Mouse (Mus musculus): ENCODE measurements around the gene Gpr19. TPM values are rescaled to one million over a fixed set of nuclear protein-coding genes. Genes with fewer than 3 reads are reported as not detected.
A peak's percentile ranks its signal among the peaks of the same experiment; 100 is the strongest.

Gene Gpr19
- 7.3 and 8.2 TPM in 2 replicates for polyA plus RNA-seq (2015; fragmentation: Nextera tagmentation; extraction: Ambion mirVana)

GRCm38 (mm10) chr6:134898095-134898965 lies at the start of gene Gpr19:
Gene Gpr19, minus strand, starts transcription at chr6:134898578.
- under 1% methylated on average over 51 of the region's 51 CpGs for WGBS
- H3K9ac ChIP-seq, result peak within 1 kb of the TSS; percentile 79
- no peaks in the 10 kb centered on the region for H3K36me3 ChIP-seq
- H3K9me3 ChIP-seq, result no peaks in the 10 kb centered on the region; the same call in 1 of the 2 replicates
- ATAC-seq (ENCODE audit: low FRiP score, low read depth), result peak; percentile 93
- H3K4me1 ChIP-seq, result peaks cover 4% of the 10 kb centered on the region; the same call in 1 of the 2 replicates
- H3K4me3 ChIP-seq, result peak within 1 kb of the TSS; percentile 53
- peak within 1 kb of the TSS; percentile 100 for H3K27ac ChIP-seq
- H3K27me3 ChIP-seq, result no peaks in the 10 kb centered on the region
- peak within 1 kb of the TSS; percentile 65 for H3K4me2 ChIP-seq (replicated peaks)

GRCm38 (mm10) chr6:134947311-134948087 lies 49.1 kb upstream of the Gpr19 start:
- H3K27me3 ChIP-seq, result no peaks in the 10 kb centered on the region
- no peak overlapping the region for H3K27ac ChIP-seq
- 43% methylated on average over 13 of the region's 13 CpGs for WGBS
- no peak overlapping the region for H3K4me3 ChIP-seq
- H3K9me3 ChIP-seq, result no peaks in the 10 kb centered on the region
- H3K9ac ChIP-seq, result no peak overlapping the region
- ATAC-seq (ENCODE audit: low FRiP score, low read depth), result no peak
- H3K4me1 ChIP-seq, result no peaks in the 10 kb centered on the region
- peaks cover 19% of the 10 kb centered on the region for H3K36me3 ChIP-seq
- H3K4me2 ChIP-seq (replicated peaks), result no peak overlapping the region

DNA sequence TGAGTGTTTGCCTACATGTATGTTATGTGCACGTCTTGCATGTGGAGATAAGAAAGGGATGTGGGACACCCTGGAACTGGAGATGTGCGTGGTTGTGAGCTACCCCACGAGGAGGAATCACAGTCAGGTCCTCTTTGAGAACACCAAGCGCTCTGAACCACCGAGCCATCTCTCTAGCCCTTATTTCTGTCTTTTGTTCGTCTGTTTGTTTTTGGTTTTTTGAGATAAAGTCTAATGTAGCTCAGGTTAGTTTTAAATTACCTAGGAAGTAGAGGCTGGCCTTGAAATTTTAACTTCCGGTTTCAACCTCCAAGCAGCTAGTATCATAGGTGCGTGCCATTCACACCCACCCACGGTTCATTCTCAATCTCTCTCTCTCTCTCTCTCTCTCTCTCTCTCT lies 48.5 kb upstream of the Gpr19 start:
- ATAC-seq (ENCODE audit: low FRiP score, low read depth), result no peak
- 91% methylated on average over 9 of the region's 9 CpGs for WGBS

DNA sequence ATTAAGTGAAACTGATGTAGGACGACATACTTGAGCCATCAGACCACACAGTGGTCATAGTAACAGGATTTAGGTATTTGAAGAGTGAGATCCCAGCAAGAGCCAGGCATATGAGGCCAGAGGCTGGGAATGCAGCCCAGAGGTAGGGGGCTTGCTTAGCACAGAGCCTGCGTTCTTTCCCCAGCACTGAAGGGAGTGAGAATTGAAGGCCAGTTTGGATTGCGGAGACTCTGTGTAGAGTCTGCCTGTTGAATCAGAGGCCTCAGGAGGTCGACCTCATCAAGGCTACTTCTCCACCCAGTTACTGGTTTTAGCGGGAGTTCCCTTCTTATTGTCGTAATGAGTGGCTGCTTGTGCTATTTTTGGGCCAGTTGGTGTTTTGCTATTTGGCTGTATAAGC lies 47.7 kb upstream of the Gpr19 start:
- ATAC-seq (ENCODE audit: low FRiP score, low read depth), result 0 out of 2 replicates have a peak, but pooled peaks have one; percentile 24
- 70% methylated on average over 6 of the region's 6 CpGs for WGBS
- H3K9ac ChIP-seq, result no peak overlapping the region
- no peak overlapping the region for H3K4me3 ChIP-seq
- no peaks in the 10 kb centered on the region for H3K9me3 ChIP-seq
- H3K4me1 ChIP-seq, result no peaks in the 10 kb centered on the region
- H3K36me3 ChIP-seq, result peaks cover 26% of the 10 kb centered on the region
- 0 out of 2 replicates have a peak overlapping the region, but pooled peaks have one; percentile 28 for H3K27ac ChIP-seq
- H3K27me3 ChIP-seq, result no peaks in the 10 kb centered on the region
- H3K4me2 ChIP-seq (replicated peaks), result no peak overlapping the region

More for the DNA sequence above, 48.5 kb upstream of the Gpr19 start:
- H3K27me3 ChIP-seq, result no peaks in the 10 kb centered on the region
- no peaks in the 10 kb centered on the region for H3K9me3 ChIP-seq
- no peak overlapping the region for H3K9ac ChIP-seq
- H3K4me1 ChIP-seq, result no peaks in the 10 kb centered on the region
- no peak overlapping the region for H3K4me3 ChIP-seq
- no peak overlapping the region for H3K4me2 ChIP-seq (replicated peaks)
- peaks cover 25% of the 10 kb centered on the region for H3K36me3 ChIP-seq
- no peak overlapping the region for H3K27ac ChIP-seq

DNA sequence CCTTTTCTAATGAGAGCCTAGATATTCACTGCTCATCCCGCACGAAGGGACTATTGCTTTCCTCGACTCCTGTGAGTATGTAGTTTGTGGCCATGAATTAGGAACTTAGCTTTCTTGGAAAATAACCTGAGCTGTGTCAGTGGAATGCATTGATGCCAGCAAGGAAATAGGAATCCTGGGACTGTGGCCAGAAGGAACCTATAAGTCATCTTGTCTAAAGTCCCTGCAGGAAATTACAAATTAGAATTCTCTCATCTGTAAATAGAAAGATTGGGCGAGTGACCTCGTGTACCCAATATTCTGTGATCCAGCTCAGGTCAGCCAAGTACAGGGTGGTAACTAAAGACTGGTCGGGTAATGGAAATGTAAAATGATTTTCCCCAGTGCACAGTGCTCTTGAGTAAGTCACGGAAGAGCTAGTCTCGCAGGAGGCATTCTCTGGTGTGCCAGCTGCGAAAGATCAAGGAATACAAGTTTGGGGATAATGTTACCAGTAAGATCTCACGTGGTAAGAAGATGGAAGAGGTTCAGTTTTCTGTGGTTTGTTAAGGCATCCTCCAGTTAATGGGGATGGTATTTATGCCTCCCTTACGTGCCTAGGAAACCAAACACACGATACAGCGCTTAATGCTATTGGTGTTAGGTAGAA lies 45.5 kb upstream of the Gpr19 start:
- no peak overlapping the region for H3K4me2 ChIP-seq (replicated peaks)
- H3K4me1 ChIP-seq, result no peaks in the 10 kb centered on the region
- no peak overlapping the region for H3K9ac ChIP-seq
- H3K36me3 ChIP-seq, result peaks cover 28% of the 10 kb centered on the region
- H3K27ac ChIP-seq, result peak overlapping the region; percentile 3; the same call in 1 of the 2 replicates
- no peaks in the 10 kb centered on the region for H3K9me3 ChIP-seq
- H3K27me3 ChIP-seq, result no peaks in the 10 kb centered on the region
- 66% methylated on average over 13 of the region's 13 CpGs for WGBS
- no peak for ATAC-seq (ENCODE audit: low FRiP score, low read depth)
- H3K4me3 ChIP-seq, result no peak overlapping the region

DNA sequence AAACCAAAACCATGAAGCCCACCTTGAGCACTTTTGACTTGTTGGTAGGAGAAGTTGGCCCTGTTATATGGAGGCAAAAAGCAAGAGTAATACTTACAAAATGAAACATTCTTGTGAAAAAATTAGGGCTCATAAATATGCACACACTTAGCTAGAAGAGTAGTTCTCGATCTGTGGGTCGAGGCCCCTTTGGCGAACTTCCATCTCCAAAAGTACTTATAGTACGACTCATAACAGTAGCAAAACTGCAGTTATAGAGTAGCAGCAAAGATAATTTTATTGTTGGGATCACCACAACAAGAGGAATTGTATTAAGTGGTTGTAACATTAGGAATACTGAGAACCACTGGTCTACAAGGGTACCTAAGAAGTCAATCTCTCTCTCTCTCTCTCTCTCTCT lies 41.4 kb upstream of the Gpr19 start:
- no peak overlapping the region for H3K27ac ChIP-seq
- H3K4me1 ChIP-seq, result no peaks in the 10 kb centered on the region
- WGBS, result 90% methylated on average over 4 of the region's 4 CpGs
- H3K4me3 ChIP-seq, result no peak overlapping the region
- no peak overlapping the region for H3K9ac ChIP-seq
- H3K9me3 ChIP-seq, result no peaks in the 10 kb centered on the region
- H3K36me3 ChIP-seq, result peaks cover 25% of the 10 kb centered on the region
- no peak overlapping the region for H3K4me2 ChIP-seq (replicated peaks)
- H3K27me3 ChIP-seq, result no peaks in the 10 kb centered on the region
- no peak for ATAC-seq (ENCODE audit: low FRiP score, low read depth)

DNA sequence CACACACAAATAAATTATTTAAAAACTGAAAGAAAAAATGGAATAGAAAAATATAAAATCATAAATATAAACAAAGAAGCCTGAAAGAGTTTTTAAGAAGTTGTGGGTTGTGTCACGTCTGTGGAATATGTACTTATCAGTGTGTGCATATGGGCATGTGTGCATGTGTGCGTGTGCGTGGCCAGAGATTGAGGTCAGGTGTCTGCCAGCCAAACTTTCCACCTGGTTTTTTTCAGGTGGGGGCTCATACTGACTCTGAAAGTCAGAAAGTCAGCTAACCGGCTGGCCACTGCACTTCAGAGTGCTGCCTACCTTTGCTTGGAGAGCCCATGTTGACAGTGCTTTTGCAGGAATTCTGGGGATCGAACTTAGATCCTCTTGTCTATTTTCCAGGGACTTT lies 35.9 kb upstream of the Gpr19 start:
- no peaks in the 10 kb centered on the region for H3K27me3 ChIP-seq
- no peak for ATAC-seq (ENCODE audit: low FRiP score, low read depth)
- 90% methylated on average over 5 of the region's 5 CpGs for WGBS

GRCm38 (mm10) chr6:134933207-134933558 lies 34.8 kb upstream of the Gpr19 start:
- Histone ChIP-seq H3K27ac (no peak overlapping the region), H3K4me1 (peaks cover 22% of the 10 kb centered on the region), H3K4me3 (no peak overlapping the region), H3K4me2 (replicated peaks) (no peak overlapping the region), H3K9me3 (no peaks in the 10 kb centered on the region), H3K9ac (no peak overlapping the region), H3K36me3 (no peaks in the 10 kb centered on the region; the same call in 1 of the 2 replicates), H3K27me3 (no peaks in the 10 kb centered on the region)
- no peak for ATAC-seq (ENCODE audit: low FRiP score, low read depth)
- WGBS, result 72% methylated on average over 2 of the region's 2 CpGs

More for the DNA sequence above, 35.9 kb upstream of the Gpr19 start:
- Histone ChIP-seq H3K36me3 (no peaks in the 10 kb centered on the region; the same call in 1 of the 2 replicates), H3K4me3 (no peak overlapping the region), H3K9ac (no peak overlapping the region), H3K4me1 (peaks cover 22% of the 10 kb centered on the region), H3K4me2 (replicated peaks) (no peak overlapping the region), H3K9me3 (no peaks in the 10 kb centered on the region), H3K27ac (no peak overlapping the region)

DNA sequence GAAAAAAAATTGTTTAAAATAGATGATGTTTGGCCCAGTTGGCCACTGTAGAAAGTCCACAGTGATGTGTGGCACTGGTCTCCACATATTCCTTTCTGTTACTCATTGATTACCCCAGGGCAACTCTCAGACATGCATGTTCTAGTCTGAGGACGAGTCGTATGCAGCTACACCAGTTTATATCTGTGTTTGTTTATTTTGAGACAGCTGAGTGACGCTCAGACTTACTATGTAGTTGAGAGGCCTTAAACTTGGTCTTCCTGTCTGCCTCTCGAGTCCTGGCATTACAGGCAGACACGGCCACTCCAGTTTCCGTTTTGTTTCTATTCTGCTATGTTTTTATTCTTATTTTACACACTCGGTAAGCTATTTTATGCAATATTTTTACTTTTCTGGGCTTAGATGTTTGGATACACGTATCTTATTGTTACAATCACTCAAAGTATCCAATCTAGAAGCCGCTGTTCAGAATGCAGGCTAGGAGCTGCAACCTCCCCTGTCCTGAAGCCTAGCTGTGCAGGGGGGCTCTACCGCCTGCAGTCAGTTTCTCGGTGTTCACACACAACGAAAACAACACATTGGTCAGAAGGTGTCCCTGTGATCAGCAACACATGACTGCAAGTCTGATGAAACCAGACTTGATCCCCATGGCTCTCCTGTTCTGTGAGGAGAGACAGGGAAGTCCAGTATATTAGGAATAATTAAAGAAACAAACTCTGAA lies 34.3 kb upstream of the Gpr19 start:
- 70% methylated on average over 12 of the region's 12 CpGs for WGBS
- Histone ChIP-seq H3K27ac (no peak overlapping the region), H3K9ac (0 out of 2 replicates have a peak overlapping the region, but pooled peaks have one; percentile 39), H3K4me3 (no peak overlapping the region), H3K36me3 (no peaks in the 10 kb centered on the region; the same call in 1 of the 2 replicates), H3K4me1 (peaks cover 25% of the 10 kb centered on the region), H3K4me2 (replicated peaks) (peak overlapping the region; percentile 23; the same call in 1 of the 2 replicates), H3K27me3 (no peaks in the 10 kb centered on the region), H3K9me3 (no peaks in the 10 kb centered on the region)
- no peak for ATAC-seq (ENCODE audit: low FRiP score, low read depth)

GRCm38 (mm10) chr6:134931146-134931545 lies 32.8 kb upstream of the Gpr19 start:
- WGBS, result 84% methylated on average over 3 of the region's 3 CpGs
- Histone ChIP-seq H3K4me2 (replicated peaks) (0 out of 2 replicates have a peak overlapping the region, but pooled peaks have one; percentile 89), H3K27ac (no peak overlapping the region), H3K9ac (no peak overlapping the region), H3K36me3 (no peaks in the 10 kb centered on the region), H3K4me1 (peaks cover 37% of the 10 kb centered on the region), H3K4me3 (no peak overlapping the region), H3K9me3 (no peaks in the 10 kb centered on the region), H3K27me3 (no peaks in the 10 kb centered on the region)
- no peak for ATAC-seq (ENCODE audit: low FRiP score, low read depth)

DNA sequence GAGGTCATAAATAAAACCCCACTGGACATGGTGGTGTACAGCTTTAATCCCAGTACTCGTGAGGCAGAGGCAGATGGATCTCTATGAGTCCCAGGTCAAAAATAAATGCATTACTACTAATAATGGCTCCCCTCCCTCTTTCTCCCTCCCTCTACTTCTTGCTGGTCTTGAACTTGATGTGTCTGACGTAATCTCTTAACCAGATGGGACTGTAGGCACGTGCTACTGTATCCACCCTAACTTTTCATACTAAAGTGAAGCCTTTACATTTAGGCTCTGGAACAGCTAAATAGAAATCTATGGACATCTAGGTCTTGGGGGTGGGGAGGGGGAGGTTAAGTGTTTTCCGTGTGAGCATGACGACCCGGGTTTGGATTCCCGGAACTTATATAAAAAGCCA lies 32.0 kb upstream of the Gpr19 start:
- Histone ChIP-seq H3K36me3 (no peaks in the 10 kb centered on the region), H3K4me1 (peaks cover 40% of the 10 kb centered on the region), H3K27me3 (no peaks in the 10 kb centered on the region), H3K9me3 (no peaks in the 10 kb centered on the region), H3K4me2 (replicated peaks) (peak overlapping the region; percentile 89), H3K27ac (no peak overlapping the region), H3K9ac (no peak overlapping the region), H3K4me3 (peak overlapping the region; percentile 56)
- WGBS, result 73% methylated on average over 7 of the region's 7 CpGs
- ATAC-seq (ENCODE audit: low FRiP score, low read depth), result no peak
